Mouse (Mus musculus): ENCODE data around the gene Olfr535. TPM values are rescaled to one million over a fixed set of nuclear protein-coding genes. Genes with fewer than 3 reads are reported as not detected.

The Olfr535 gene
- polyA plus RNA-seq, 1 experiment from 2014 or later, result not detected

Other genes with a start within 250 kb of the Olfr535 start
- not detected in 2 replicates for gene 5830411N06Rik, start 236.9 kb upstream of the Olfr535 start, polyA plus RNA-seq (2015; fragmentation: Nextera tagmentation; extraction: Ambion mirVana)
- not detected in 2 replicates for gene Olfr525, start 163.4 kb upstream of the Olfr535 start, polyA plus RNA-seq (2015; fragmentation: Nextera tagmentation; extraction: Ambion mirVana)
- not detected in 2 replicates for gene Olfr527, start 150.2 kb upstream of the Olfr535 start, polyA plus RNA-seq (2015; fragmentation: Nextera tagmentation; extraction: Ambion mirVana)
- not detected in 2 replicates for gene Olfr60, start 122.5 kb upstream of the Olfr535 start, polyA plus RNA-seq (2015; fragmentation: Nextera tagmentation; extraction: Ambion mirVana)
- not detected in 2 replicates for gene Olfr530, start 107.9 kb upstream of the Olfr535 start, polyA plus RNA-seq (2015; fragmentation: Nextera tagmentation; extraction: Ambion mirVana)
- not detected in 2 replicates for gene Olfr531, start 81.3 kb upstream of the Olfr535 start, polyA plus RNA-seq (2015; fragmentation: Nextera tagmentation; extraction: Ambion mirVana)
- gene Olfr532, start 62.6 kb upstream of the Olfr535 start, polyA plus RNA-seq (2015; fragmentation: Nextera tagmentation; extraction: Ambion mirVana), result not detected in 2 replicates
- not detected in 2 replicates for gene Olfr533, start 20.8 kb upstream of the Olfr535 start, polyA plus RNA-seq (2015; fragmentation: Nextera tagmentation; extraction: Ambion mirVana)
- not detected in 2 replicates for gene Olfr536, start 23.2 kb downstream of the Olfr535 start, polyA plus RNA-seq (2015; fragmentation: Nextera tagmentation; extraction: Ambion mirVana)
- not detected in 2 replicates for gene Olfr538, start 83.7 kb downstream of the Olfr535 start, polyA plus RNA-seq (2015; fragmentation: Nextera tagmentation; extraction: Ambion mirVana)
- gene Olfr46, start 117.1 kb downstream of the Olfr535 start, polyA plus RNA-seq (2015; fragmentation: Nextera tagmentation; extraction: Ambion mirVana), result not detected in 2 replicates
- not detected in 2 replicates for gene Olfr61, start 144.8 kb downstream of the Olfr535 start, polyA plus RNA-seq (2015; fragmentation: Nextera tagmentation; extraction: Ambion mirVana)
- gene Olfr53, start 162.2 kb downstream of the Olfr535 start, polyA plus RNA-seq (2015; fragmentation: Nextera tagmentation; extraction: Ambion mirVana), result not detected in 2 replicates
- 0.01 and 0.03 TPM in 2 replicates for gene Olfr539, start 175.7 kb downstream of the Olfr535 start, polyA plus RNA-seq (2015; fragmentation: Nextera tagmentation; extraction: Ambion mirVana)
- not detected in 2 replicates for gene Olfr45, start 197.7 kb downstream of the Olfr535 start, polyA plus RNA-seq (2015; fragmentation: Nextera tagmentation; extraction: Ambion mirVana)
- 0.15 TPM in 1 of 2 replicates, not detected in the other for gene Olfr541, start 213.1 kb downstream of the Olfr535 start, polyA plus RNA-seq (2015; fragmentation: Nextera tagmentation; extraction: Ambion mirVana)

Data from embryonic facial prominence, embryonic 13.5 days (tissue).